Mouse (Mus musculus) left cerebral cortex, postnatal 14 days (tissue): ENCODE data around the gene Ylpm1. TPM values are rescaled to one million over a fixed set of nuclear protein-coding genes. Genes with fewer than 3 reads are reported as not detected.

ENCODE experiments used
- DNase-seq, 2 experiments: peaks; one replicate each; pipeline ENCODE4 v3.0.0; 2021 to 2022; ENCODE audit warnings: low spot score in 2 of 2, mixed read lengths in 1 of 2
- intact Hi-C: fragments of 180-260 bp; cut with DNase I; formaldehyde crosslinking; loops from one replicate; pipeline ENCODE4 v1.15.1; 2025
- long read RNA-seq, 2 experiments: library from polyadenylated mRNA; stranded (forward); transcript quantifications; one replicate each; pipeline ENCODE4 v2.0.0; 2021
- total RNA-seq, 2 experiments: library from RNA; stranded (reverse); gene quantifications; 2 replicates each; pipeline ENCODE4 v1.2.3; 2021

Gene Ylpm1
- total RNA-seq: 100 to 1,000 TPM; 116 to 118 TPM
- long read RNA-seq, experiment 1, full-length matches to known transcripts: 3 of 8 reads
- long read RNA-seq, experiment 1, partial matches to known transcripts: 4 of 8 reads
- long read RNA-seq, experiment 1, other reads (novel, unspliced or antisense): 1 of 8 reads
- long read RNA-seq, experiment 2, full-length matches to known transcripts: 1 of 13 reads
- long read RNA-seq, experiment 2, partial matches to known transcripts: 12 of 13 reads
- long read RNA-seq, experiment 2, other reads (novel, unspliced or antisense): 0 of 13 reads

DNA sequence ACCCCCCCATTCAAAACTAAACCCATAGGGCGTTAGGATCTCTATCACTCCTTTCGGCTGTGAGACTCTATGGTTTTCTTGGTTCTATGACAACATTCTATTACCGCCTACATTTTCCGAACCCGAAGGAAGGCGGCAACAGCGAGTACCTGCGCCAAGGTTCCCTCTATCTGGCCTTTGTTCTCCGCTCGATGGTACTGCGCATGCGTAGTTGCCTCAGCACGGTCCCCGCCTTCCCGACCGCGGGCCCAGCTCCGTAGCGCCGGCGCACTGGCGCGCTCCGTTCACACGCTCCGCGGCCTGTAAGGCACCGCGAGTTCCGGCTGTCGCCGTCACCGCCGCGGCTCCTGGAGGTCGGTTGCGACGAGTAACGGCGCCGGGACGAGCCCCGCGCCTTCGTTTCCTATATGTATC is at the start of gene Ylpm1:
Gene Ylpm1, plus strand, starts transcription at position 239 of the 414 bp plus-strand sequence.
- DNase-seq: peak; percentile 98 to 99
- intact Hi-C loops: no loop called here

- DNase-seq: no peak
- intact Hi-C loops: no loop called here
Measured at GRCm38 (mm10) chr12:84947894-84948583, 48.1 kb upstream of the Ylpm1 start.

- intact Hi-C loops: no loop called here
Measured at GRCm38 (mm10) chr12:84948584-84949285, 47.4 kb upstream of the Ylpm1 start.

GRCm38 (mm10) chr12:84950763-84951162 is 45.4 kb upstream of the Ylpm1 start:
- no peak for DNase-seq
- intact Hi-C loops: no loop called here

More at GRCm38 (mm10) chr12:84948584-84949285, 47.4 kb upstream of the Ylpm1 start:
- DNase-seq: no peak

DNA sequence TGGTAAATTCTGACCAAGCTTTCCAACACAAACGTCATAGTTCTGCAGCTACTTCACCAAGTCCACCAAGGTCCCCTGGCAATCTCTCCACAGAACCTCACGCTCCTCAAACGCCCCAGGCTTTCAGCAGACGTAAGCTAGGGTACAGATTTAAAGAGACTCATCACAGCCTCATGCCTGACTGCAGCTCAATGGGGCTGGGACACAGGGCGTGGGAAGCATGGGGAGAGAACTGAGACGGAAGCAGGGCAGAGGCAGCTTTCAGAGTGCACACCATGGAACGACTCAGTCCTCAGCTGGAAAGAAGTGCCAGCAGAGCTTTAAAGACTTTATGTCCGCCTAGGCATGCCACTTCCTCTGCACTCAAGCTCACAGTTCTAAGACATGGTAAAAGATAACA is 44.6 kb upstream of the Ylpm1 start:
- intact Hi-C loops: no loop called here
- DNase-seq: no peak

DNA sequence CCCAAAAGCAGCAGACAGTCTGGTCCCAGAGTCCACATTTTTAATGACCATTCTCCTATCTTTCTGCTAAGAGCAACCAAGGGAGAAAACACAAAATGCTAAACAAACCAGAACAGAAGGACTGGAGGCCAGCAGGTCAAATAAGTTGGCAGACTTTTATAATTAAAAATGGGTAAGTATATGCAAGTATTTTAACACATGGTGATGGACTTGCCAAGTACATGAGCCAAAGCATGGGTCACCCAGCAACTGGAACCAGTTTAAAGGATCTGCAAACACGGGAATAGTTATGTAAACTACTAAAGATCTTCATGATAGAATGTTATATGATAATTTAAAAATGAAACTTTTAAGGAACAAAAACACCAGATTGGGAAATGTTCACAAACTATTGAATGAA is 43.8 kb upstream of the Ylpm1 start:
- intact Hi-C loops: no loop called here
- no peak for DNase-seq

GRCm38 (mm10) chr12:84956317-84956716 is 39.8 kb upstream of the Ylpm1 start:
- intact Hi-C loops: no loop called here

DNA sequence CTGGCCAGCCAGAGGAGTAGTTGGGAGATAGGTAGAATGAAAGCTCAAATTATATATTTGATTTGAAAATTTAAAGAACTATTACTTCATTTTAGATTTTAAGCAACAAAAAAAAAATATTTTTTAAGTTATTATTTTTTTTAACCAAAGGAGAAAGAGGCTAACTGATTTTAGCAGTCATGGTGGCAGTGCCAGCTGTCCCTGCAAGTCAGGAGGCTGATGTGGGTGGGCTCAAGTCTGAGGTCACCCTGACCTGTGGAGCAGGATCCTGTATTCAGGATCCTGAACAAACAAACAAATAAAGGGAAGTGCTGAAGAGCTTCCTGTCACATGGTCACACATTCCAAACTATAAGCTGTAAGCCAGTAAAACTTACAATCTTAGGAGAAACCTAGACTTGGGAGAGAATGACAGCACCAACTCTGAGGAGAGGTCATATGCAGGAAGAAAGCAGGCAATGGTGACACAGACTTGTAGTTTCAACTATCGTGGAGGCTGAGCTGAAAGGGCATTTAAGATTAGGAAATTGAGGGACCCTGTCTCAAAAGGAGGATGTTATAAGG is 37.2 kb upstream of the Ylpm1 start:
- intact Hi-C loops: no loop called here
- DNase-seq: no peak

More at GRCm38 (mm10) chr12:84956317-84956716, 39.8 kb upstream of the Ylpm1 start:
- DNase-seq: no peak

GRCm38 (mm10) chr12:84962606-84963005 is 33.5 kb upstream of the Ylpm1 start:
- intact Hi-C loops: no loop called here
- no peak for DNase-seq

- DNase-seq: no peak
- intact Hi-C loops: no loop called here
Measured at GRCm38 (mm10) chr12:84968831-84969655, 27.1 kb upstream of the Ylpm1 start.

DNA sequence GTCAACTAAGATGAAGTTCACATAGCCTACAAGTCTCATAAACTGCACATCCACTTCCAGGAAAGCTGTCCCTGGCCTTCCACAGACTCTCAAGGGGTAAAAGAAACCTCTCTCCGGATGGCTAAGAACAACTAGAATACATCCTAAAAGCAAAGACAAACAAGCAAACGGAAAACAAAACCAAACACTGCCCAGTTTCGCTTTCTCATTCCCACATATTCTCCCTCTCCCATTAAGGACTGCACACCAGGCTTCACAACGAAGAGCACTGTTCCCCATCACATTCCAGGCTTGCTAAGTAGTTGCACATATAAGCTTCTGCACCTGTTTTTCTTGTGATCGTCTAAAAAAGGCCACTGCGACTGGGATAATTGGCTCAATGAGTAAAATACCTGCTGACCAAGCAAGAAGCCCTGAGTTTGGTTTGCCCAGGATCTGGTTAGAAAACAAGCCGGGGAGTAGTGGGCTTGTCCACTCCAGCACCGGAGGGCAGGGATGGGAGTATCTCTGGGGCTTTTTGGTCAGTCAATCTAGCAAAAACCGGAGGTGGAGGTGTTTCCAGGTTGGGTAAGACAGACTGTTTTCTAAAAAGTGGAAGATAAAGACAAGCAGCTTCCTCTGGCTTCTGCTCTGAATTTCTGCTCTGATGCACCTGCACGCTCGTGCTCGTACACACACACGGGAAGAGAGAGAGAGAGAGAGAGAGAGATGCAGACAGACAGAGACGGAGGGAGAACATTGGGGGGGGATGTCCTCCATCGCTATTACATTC is 26.3 kb upstream of the Ylpm1 start:
- intact Hi-C loops: loop anchor here (5.0 to 10.0 kb wide), 3 partner anchors 98 to 335 kb away; no protein-coding TSS in a partner anchor
- no peak for DNase-seq

DNA sequence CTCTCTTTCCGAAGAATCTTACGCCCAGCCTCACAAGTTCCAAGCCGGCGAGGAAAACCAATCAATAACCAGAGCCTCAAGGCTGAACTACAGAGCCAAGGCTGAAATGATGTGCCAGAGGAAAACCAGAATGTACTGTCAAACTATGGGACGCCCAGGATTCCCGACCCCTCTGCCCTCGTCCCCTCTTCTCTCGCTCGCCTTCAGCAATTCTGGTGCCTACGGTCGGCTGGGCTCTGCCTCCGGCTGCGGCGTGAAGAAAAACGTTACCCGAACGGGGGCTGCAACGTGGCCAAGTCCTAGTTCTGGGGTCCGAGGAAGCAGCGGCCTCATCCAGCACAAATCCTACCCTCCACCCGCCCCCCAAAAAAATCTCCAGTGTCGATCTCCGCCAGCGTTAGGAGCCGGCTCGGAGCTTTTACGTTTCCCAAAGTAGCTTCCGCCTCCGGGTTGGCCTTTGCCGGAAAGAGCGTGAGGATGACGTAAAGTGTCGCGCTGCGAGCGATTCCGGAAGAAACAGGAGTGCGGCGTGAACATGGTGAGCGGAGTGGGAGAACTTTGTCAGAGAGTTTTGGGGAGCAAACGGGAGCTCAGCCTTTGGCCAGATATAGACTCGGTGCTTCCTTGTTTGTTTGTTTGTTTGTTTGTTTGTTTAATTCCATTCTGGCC is 25.6 kb upstream of the Ylpm1 start, which contains the start of the genes Fcf1 and Arel1:
Gene Fcf1, plus strand, starts transcription at position 470 of the 669 bp plus-strand sequence.
Gene Arel1, minus strand, starts transcription at position 473 of the 669 bp plus-strand sequence.
- intact Hi-C loops: loop anchor here (5.0 to 10.0 kb wide), 3 partner anchors 98 to 334 kb away; no protein-coding TSS in a partner anchor
- peak; percentile 94 for DNase-seq

DNA sequence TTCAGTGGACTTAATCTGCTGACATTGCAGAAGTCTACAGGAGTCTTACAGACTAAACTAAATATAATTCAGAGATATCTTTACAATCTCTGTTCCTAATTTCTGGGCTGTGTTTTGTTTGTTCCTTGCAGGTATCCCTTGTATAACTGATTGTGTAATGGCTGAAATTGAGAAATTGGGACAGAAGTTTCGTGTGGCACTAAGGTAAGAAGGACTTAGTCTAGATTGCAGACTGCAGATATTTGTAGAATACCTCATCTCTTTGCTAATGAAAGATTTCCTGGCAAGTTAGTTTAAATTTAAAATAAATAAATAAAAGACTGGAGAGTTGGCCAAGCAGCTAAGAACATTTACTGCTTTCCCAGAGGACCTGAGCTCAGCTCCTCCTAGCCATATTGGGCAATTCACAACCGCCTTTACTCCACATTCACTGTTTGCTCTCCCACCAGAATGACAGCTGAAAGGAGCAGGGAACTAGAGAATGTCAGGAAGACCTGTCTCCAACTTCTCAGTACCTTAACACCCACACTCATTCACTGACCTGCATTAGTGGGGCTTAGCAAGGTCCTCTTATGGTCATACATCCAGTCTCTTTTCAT is 16.8 kb upstream of the Ylpm1 start:
- intact Hi-C loops: loop anchor here (10.0 kb wide), 2 partner anchors 195 to 325 kb away; no protein-coding TSS in a partner anchor
- DNase-seq: no peak

GRCm38 (mm10) chr12:84989456-84989855 is 6.7 kb upstream of the Ylpm1 start:
- intact Hi-C loops: no loop called here
- DNase-seq: no peak

- DNase-seq: no peak
- intact Hi-C loops: no loop called here
Measured at GRCm38 (mm10) chr12:84995112-84995761, 884 bp upstream of the Ylpm1 start.

DNA sequence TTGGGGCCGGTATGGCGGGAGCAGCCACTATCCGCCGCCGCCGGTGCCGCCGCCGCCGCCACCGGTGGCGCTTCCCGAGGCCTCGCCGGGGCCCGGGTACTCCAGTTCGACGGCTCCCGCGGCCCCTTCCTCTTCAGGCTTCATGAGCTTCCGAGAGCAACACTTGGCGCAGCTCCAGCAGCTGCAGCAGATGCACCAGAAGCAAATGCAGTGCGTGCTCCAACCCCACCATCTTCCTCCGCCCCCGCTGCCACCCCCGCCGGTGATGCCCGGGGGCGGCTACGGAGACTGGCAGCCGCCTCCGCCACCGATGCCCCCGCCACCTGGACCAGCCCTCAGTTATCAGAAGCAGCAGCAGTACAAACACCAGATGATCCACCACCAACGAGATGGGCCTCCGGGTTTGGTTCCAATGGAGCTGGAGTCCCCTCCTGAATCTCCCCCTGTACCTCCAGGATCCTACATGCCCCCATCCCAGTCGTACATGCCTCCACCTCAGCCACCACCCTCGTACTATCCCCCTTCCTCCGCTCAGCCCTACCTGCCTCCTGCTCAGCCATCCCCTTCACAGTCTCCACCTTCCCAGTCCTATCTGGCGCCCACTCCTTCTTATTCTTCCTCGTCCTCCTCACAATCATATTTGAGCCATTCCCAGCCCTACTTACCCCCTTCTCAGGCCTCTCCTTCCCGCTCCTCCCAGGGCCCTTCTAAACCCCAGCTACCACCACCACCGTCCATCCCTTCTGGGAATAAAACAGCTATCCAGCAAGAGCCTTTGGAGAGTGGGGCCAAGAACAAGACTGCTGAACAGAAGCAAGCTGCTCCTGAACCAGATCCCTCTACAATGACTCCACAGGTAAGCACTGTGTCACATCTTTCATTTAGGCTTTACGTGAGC is 629 bp downstream of the Ylpm1 start:
- DNase-seq: peak; percentile 63 to 68
- intact Hi-C loops: no loop called here
